Mouse (Mus musculus): ENCODE data around the gene Akr7a5. TPM values are rescaled to one million over a fixed set of nuclear protein-coding genes. Genes with fewer than 3 reads are reported as not detected.

Gene Akr7a5
- polyA plus RNA-seq, 1 experiment, result 86.8 TPM

DNA sequence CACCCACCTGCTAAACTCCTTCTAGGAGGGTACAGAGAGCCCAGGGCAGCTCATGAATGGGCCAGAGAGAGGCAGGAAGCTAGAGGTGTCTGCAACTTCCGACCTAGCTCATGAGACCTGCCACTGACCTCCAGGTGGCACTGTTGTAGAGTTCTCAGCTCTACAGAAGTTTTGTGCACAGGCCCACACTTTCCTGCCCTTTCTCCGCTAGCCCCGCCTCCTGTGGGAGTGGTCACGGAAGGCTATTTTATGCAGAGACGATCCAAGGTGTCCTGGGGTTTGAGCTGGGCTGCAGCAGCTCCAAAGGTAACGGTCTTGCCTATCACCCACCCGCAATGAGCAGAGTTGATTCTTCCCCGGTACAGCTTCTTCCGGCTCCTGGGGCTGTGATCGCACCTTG is 20.1 kb downstream of the Akr7a5 start:
- TF ChIP-seq GATA1 (IDR thresholded peaks at IDR 0.05; ENCODE audit: low read length), result no peak

DNA sequence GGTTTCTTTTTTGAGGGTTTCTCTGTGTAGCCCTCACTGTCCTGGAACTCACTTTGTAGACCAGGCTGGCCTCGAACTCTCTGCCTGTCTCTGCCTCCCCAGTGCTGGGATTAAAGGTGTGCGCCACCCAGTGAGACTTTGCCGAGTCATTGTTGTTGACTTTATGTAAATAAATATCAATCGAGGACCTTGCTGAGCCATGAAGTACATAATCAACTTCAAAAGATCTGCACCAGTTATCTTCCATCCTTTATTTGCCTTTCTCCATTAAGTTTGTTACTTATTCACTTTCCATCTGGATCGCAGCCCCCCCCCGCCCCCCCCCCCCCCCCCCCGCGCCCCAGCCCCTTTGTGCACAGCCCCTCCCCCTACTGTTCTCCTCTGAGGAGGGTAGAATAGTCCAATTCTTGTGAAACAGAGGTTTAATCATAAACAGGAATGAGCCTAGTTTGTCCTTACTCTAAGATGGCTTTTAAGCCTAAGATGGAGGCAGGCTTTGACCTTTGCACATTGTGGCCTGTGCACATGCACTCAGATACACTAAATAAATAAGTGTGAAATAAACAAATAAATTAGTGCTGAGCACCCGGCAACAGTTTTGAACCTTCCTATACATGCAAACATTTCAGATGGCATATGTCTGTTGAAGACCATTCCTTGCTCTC is 24.2 kb downstream of the Akr7a5 start:
- TF ChIP-seq GATA1 (IDR thresholded peaks at IDR 0.05; ENCODE audit: low read length), result no peak

DNA sequence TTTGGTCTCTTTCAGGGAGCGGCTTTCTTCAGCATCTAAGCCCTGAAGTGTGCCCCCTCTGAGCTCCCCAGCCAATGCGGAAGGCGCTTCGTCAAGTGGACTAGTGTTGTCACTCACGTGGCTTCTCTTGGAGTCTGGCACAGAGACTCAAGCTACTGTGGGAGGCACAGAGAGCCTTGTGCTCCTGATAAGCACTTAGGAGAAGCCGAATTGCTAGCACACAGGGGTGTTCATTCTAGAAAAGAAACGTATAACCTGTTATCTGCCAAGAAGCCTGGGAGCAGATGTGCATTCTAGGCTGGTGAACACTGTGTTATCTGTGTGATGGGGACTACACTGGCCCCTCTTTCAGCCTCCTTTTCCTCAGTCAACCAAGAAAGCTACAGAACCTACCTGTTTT is 25.0 kb downstream of the Akr7a5 start:
- TF ChIP-seq GATA1 (IDR thresholded peaks at IDR 0.05; ENCODE audit: low read length), result peak; percentile 90

DNA sequence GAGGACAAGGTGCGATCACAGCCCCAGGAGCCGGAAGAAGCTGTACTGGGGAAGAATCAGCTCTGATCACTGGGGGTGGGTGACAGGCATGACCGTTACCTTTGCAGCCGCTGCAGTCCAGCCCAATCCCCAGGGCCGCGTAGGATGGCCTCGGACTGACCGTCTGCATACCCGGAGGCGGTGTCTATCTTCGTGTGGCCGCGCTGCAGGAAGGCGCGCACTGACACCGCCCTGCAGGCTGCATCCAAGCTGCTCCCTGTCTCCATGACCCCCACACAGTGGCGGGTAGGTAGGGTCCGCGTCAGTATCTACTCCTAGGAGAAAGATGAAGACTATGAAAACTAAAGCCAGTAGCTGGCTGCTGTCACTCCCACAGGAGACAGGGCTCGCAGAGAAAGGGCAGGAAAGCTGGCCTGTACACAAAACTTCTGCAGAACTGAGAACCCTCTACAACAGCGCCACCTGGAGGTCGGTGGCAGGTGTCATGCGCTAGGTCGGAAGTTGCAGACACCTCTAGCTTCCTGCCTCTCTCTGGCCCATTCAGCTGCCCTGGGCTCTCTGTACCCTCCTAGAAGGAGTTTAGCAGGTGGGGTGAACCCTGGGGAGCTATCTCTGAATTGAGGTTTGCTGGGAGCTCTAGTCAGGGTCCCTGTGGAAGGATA is 26.4 kb downstream of the Akr7a5 start:
- no peak for TF ChIP-seq GATA1 (IDR thresholded peaks at IDR 0.05; ENCODE audit: low read length)

DNA sequence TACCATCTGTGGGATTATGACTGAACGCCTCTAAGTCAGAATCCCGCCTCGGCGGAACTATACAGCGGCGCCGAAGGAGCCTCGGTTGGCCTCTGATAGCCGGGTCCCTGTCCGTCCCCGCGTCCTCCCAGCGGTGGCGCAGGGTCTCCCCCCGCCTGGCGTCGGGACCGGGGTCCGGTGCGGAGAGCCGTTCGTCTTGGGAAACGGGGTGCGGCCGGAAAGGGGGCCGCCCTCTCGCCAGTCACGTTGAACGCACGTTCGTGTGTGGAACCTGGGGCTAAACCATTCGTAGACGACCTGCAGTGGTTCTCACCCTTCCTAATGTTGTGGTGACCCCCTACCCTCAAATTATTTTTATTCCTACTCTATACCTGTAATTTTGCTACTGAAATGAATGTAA is 27.6 kb downstream of the Akr7a5 start:
- TF ChIP-seq GATA1 (IDR thresholded peaks at IDR 0.05; ENCODE audit: low read length), result no peak

DNA sequence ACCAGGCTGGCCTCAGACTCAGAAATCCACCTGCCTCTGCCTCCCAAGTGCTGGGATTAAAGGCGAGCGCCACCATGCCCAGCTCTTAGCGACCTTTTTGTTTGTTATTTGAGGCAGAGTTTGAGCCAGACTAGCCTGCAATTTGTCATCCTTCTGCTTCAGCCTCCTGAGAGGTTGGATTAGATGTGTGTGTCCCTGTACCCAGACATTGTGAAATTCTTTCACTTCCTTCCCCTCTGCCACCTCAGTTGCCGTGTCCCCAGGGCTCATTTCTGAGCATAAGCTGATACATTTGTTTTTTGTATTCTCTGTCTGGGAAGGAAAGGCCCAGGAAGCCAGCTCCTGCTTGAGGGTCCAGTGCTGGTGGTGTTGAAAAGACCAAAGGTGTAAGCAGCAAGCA is 30.3 kb downstream of the Akr7a5 start:
- no peak for TF ChIP-seq GATA1 (IDR thresholded peaks at IDR 0.05; ENCODE audit: low read length)

DNA sequence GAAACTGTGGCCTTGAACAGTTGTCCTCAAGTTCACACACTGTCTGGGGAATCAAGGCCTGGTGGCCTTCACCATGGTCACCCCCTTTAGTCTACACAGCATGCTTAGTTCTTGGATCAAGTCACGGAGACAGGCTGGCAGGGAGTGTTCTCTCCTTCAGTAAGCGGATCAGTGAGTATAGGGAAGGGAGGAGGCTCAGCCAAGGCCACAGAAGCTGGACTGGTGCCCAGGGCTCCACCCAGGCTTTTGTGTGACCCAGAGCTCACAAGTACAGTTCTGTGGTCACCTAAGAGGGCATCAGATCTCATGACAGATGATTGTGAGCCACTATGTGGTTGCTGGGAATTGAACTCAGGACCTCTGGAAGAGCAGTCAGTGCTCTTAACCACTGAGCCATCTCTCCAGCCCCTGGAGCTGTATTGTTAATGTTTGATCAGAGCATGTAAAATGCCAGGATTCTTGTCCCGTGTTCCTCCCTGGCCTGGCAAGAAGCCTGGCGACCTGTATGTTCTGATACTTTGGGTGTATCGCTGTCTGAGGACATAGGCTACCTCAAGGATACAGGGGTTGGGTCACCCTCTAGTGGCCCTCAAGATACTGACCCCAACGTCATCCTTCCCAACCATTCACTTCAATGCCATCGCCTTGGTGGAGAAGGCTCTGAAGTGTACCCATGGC is 31.2 kb downstream of the Akr7a5 start:
- no peak for TF ChIP-seq GATA1 (IDR thresholded peaks at IDR 0.05; ENCODE audit: low read length)

DNA sequence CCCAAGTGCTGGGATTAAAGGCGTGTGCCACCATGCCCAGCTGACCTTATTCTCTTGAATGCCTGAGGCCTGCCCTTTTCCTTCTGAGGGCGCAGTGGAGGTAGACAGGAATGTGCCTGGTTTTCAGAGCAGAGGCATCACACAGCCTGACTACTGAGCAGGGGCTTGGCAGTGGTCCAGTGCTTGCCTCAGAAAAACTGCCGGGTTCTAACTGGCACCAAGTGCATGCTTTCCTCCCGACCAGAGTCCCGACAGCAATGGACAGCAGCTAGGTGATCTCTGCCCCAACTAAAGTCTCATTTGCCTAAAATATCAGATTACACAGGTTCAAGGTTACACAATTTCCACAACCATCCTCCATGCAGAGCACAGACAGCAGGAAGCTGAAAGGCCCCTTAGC is 33.2 kb downstream of the Akr7a5 start:
- TF ChIP-seq GATA1 (IDR thresholded peaks at IDR 0.05; ENCODE audit: low read length), result no peak

DNA sequence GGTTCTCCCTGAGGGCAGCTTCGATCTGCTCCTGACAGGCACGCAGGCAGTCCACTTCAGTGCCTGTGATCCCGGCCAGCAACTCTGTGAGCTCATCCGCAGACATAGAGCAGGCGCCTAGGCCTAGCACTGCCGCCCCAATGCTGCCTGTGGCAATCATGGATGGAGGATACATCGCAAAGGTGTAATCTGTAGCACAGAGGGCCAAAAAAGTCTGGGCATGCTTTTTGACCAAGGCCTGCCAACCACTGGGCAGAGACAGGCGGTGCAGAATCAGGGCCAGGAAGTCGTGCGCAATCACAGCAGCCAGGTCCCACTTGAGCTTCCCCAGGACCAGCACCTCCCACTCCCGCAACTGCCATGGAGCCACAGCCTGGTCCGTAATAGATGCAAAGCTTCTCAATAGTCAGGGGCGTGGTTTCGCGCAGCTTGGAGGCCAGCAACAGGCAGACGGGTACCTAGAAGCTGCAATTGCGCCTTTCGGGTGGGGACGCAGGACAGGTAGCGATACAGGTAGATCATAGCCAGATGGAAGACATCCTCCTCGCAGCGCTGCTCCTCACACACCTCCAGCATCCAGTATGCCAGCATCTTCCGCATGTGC is 35.0 kb downstream of the Akr7a5 start:
- TF ChIP-seq GATA1 (IDR thresholded peaks at IDR 0.05; ENCODE audit: low read length), result no peak

DNA sequence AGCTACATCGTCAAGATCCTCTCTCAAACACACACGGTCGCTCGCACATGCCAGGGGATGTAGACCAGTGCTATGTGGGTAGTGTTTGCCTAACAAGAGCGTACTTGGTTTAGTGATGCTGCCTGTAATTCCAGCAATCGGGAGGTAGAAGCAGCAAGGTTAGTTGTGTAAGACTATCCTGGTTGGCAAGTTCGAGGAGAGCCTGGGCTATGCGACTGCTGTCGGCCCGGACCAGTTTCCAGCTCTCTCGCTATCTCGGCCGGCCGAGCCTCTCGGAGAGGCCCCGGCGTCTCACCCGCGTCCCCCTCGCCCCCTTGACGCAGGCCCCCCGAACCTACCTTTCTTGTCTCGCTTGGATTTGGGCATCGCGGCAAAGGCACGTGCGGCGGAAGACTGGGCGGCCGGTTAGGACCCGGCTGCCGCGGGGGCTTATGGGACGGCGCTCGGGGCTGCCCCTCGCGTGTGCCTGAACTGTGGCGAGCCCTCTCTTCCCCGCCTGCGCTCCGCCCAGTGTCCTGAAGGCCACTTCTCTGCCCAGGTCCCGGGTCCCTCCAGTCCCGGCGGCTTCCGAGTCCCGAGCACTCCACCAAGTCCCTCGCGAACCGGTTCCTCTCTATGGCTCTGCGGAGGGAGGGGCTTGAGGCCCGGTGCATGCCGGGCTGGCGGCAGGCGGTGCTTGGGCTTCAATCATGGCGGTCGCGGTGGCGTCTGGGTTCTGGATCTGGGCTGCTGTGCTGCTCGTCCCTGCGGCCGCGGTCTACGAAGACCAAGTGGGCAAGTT is 41.6 kb downstream of the Akr7a5 start, which contains the start of the genes Mrto4, Emc1 and Ubr4:
Gene Mrto4 (minus strand): TSS at position 646 of the 781 bp plus-strand sequence.
Gene Emc1 (plus strand): TSS at position 657 of the 781 bp plus-strand sequence.
Gene Ubr4 (plus strand): TSS at position 679 of the 781 bp plus-strand sequence.
- no peak for TF ChIP-seq GATA1 (IDR thresholded peaks at IDR 0.05; ENCODE audit: low read length)

DNA sequence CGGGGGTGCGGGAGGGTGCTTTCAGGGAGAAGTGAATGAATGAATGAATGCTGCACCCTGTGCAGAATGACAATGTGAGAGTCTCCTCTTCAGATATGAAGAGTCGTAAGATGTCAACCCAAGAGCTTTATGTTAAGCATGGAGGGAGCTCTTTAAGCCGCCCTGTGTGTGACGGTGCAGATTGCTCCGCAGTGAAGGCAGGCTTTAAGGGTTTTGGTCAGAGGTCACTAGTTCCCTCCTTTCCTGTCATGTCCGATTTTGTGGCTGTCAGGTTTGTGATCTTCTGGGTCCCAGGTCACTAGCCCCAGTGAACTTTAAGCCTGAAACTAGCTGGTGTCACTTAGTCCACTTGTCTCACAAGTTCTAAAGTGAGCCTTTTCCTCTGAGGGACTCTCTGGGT is 42.3 kb downstream of the Akr7a5 start:
- no peak for TF ChIP-seq GATA1 (IDR thresholded peaks at IDR 0.05; ENCODE audit: low read length)

DNA sequence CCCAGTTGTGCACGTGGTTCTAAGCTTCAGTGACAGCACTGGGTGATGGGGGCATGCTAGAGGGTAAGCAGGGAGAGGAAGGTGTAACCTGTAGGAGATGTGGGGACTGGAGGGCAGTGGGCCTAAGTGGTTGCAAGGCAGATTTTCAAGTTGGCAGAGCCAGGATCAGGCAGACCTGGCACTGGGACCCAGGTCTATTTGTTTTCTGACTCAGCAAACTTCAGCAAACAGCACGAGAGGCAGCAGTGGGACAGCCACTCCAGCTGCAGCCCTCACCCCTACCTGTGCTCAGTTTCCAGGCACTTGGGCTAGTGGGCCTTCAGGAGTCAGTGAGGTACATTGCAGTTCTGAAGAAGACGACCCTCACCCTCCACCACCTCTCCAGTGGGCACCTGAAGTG is 46.7 kb downstream of the Akr7a5 start:
- no peak for TF ChIP-seq GATA1 (IDR thresholded peaks at IDR 0.05; ENCODE audit: low read length)

DNA sequence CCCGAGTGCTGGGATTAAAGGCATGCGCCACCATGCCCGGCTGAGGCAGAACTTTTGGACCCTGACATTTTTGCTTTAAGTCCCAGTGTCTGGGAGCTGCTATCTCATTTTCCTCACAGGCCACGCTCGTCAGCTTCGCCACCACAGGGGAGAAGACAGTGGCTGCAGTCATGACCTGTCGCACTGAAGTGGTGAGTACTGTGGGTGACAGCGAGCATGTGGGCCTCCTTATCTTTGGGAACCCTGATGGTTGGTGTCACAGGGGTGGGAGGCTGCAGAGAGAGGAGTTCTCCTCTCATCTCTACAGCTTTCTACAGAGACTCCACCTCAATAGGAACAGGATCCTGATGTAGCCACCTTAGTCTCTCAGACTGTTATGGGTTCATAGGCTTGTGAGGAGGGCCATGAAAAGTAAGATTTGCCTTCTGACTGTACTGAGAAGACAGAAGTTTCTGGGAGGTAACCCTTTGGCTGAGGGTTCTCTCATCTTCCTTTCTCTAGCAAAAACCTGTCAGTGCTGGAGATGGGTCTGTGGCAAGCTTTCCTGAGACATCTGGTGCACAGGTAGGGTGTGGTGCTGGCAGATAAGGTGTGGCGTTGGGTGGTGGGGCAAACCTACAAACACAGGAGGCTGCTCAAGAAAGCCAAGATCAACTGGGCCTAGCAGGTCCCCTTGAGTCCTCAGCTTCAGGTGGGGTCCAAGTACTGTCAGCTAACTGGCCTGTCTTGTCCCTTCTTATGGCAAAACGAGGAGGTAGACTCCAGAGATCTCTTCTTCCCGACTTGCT is 50.4 kb downstream of the Akr7a5 start:
- TF ChIP-seq GATA1 (IDR thresholded peaks at IDR 0.05; ENCODE audit: low read length), result no peak

DNA sequence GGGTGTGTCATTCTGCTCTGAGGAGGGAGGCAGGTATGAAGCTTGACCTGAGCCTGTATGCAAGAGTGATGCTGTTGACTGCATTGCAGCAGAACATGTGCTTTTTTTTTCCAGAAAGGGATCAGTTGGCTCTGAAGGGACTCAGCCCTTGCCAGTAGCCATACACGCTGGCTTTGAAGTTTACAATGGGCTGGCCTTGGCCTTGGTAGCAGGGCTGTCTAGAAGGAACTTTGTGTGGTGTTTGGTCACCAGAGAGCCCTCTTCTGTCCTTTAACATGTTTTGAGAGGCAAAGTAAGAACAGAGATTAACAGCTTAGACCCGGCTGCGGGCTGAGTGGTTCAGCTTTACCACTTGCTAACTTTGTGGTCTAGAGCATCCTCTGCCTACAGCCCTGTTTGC is 56.8 kb downstream of the Akr7a5 start:
- TF ChIP-seq GATA1 (IDR thresholded peaks at IDR 0.05; ENCODE audit: low read length), result no peak

Other genes with a start within 250 kb of the Akr7a5 start
- gene Htr6, start 235.2 kb upstream of the Akr7a5 start, polyA plus RNA-seq (2012), result 0.04 TPM in 1 of 2 replicates, not detected in the other
- gene Nbl1, start 217.8 kb upstream of the Akr7a5 start, polyA plus RNA-seq (2012), result 0.29 and 0.36 TPM in 2 replicates
- 14.5 and 16.7 TPM in 2 replicates for gene Minos1, start 179.6 kb upstream of the Akr7a5 start, polyA plus RNA-seq (2012)
- 105 and 151 TPM in 2 replicates for gene Capzb, start 117.8 kb upstream of the Akr7a5 start, polyA plus RNA-seq (2012)
- 4.7 and 6.1 TPM in 2 replicates for gene Pqlc2, start within 50 bp of the Akr7a5 start, polyA plus RNA-seq (2012)
- 90.9 and 127 TPM in 2 replicates for gene Mrto4, start 41.8 kb downstream of the Akr7a5 start, polyA plus RNA-seq (2012)
- 5.4 and 10.3 TPM in 2 replicates for gene Emc1, start 41.8 kb downstream of the Akr7a5 start, polyA plus RNA-seq (2012)
- 110 and 151 TPM in 2 replicates for gene Ubr4, start 41.9 kb downstream of the Akr7a5 start, polyA plus RNA-seq (2012)
- 0.09 and 0.12 TPM in 2 replicates for gene Iffo2, start 219.8 kb downstream of the Akr7a5 start, polyA plus RNA-seq (2012)